Mouse (Mus musculus) gastrocnemius, postnatal 36 days (tissue): ENCODE data around the gene Myo18b. TPM values are rescaled to one million over a fixed set of nuclear protein-coding genes. Genes with fewer than 3 reads are reported as not detected.

Source experiments
- DNase-seq, 2 experiments: peaks; one replicate each; pipeline ENCODE4 v3.0.0; 2022
- intact Hi-C: fragments of 180-260 bp; cut with DNase I; formaldehyde crosslinking; loops from one replicate; pipeline ENCODE4 v1.15.1; 2025
- long read RNA-seq, 2 experiments: library from polyadenylated mRNA; stranded (forward); transcript quantifications; one replicate each; pipeline ENCODE4 v2.0.0; 2021
- total RNA-seq, 2 experiments: library from RNA; stranded (reverse); gene quantifications; 2 replicates each; pipeline ENCODE4 v1.2.3; 2021

The Myo18b gene
- 100 to 1,000 TPM; 378 to 416 TPM for total RNA-seq
- long read RNA-seq, experiment 1, full-length matches to known transcripts, result 3 of 92 reads
- long read RNA-seq, experiment 1, partial matches to known transcripts, result 63 of 92 reads
- long read RNA-seq, experiment 1, other reads (novel, unspliced or antisense), result 26 of 92 reads
- long read RNA-seq, experiment 2, full-length matches to known transcripts, result 6 of 106 reads
- long read RNA-seq, experiment 2, partial matches to known transcripts, result 96 of 106 reads
- long read RNA-seq, experiment 2, other reads (novel, unspliced or antisense), result 4 of 106 reads

DNA sequence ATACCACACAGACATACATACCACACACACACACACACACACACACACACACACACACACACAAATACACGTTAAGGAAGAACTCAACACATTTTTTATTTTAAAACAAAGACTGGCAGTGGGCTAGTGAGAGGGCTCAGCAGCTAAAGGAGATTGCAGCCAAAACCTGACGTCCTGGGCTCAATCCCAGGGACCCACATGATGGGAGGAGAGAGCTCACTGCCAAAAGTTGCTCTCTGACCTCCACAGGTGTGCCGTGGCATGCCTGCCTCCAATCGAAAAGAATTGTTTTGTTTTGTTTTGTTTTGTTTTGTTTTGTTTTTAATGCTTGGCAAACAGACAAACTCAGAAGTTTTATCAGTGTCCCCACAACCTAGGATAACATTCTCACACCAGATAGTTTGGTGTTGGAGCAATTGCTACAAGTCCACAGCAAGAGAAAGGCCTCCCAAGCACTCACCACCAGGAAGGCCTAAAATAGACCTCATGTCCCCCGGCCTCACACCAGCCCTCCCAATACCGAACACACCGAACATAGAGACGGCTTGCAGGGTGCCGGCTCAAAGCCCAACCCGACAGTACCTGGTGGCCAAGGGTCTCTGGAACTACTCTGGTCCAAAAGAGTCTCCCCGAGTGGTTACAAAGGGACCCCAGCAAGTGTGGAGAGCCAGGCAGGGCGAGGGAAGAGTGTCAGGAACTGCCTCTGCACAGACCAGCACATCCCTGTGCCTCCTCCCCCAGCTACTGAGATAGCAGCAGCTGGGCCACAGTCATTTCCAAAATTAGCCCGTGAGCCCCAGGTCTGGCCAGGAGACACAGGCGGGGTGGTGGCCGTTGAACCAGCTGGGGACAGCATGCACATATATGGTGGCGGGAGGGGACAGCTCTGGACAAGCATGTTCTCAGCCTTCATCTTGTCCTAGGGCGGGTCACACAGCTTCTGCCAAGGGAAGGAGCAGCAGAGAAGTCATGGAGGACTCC lies at the start of gene Myo18b:
TSS of gene Myo18b (minus strand) at position 689 of the 981 bp plus-strand sequence.
- DNase-seq, result peak; percentile 45 to 63
- intact Hi-C loops, result no loop called here

DNA sequence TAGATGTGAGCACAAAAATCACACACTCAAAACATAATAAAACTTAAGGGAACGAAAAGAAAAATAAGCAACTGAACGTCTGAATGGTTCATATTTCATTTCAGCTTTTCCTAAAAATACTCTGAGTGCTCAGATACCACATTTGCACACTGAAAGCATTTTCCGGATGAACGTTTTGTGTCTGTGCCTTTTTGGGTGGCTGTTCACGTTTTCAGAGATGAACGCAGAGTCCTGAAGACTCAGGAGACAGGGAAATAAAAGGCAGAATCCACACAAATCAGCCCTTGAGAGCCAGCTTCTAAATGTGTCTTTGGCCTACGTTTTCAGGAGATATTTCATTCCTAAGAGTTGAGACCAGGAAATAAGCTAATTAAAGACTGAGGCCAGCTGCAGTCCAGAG lies 49.8 kb upstream of the Myo18b start:
- intact Hi-C loops, result no loop called here
- no peak for DNase-seq

DNA sequence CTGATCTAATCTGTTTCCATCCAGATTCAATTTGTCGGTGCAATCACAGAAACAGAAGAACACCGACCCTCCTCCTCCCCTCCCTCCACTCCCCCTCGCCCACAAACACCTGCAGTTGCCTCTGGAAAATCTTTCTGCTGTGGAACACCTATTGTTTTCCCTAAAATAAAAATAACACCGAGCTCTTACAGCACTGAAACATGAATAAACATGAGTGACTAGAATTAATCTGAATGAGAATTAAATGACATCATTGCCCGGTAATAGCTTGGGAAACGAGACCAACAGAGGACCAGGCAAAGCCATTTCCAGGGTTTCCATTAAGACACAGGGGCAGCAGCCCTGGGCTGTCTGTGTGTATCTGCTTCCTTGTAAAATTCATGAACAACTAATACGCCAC lies 46.1 kb upstream of the Myo18b start:
- intact Hi-C loops, result no loop called here
- DNase-seq, result no peak

DNA sequence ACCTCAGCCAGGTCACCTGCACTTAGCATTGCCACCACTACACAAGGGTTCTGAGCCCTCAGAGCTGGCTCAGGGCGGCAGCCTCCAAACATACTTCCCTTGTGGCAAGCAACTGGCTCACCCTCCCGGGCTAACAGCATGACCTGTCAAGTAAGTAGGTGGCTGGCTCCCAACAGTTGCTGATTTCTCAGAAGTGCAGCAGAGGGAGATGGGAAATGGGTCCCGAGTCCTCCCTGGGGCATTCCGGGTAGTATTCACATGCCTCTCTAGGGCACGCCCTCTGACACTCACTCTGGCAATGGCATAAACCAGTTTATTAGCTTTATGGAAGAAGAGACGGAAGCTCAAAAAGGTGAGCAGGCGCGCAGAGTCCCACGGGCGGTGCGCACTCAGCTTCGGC lies 44.8 kb upstream of the Myo18b start:
- intact Hi-C loops, result no loop called here
- no peak for DNase-seq

- intact Hi-C loops, result no loop called here
- no peak for DNase-seq
Observed at GRCm38 (mm10) chr5:112936632-112937031, 40.5 kb upstream of the Myo18b start.

DNA sequence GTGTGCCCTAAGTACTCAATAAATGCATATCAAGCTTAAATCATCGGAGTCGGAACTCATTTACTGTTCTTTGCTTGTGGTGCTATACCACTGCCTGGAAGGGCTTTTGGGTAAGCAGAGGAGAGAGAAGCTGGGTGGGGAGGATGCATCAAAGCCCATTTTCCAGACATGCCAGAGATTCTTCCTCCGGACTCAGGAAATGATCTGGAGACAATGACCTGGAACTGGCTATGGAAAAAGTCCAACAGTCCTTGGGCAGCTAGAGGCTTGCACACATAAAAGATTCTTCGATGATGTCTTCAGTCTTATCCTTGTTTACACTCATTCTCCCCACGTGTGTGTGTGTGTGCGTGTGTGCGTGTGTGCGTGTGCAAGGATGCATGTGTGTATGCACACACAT lies 39.3 kb upstream of the Myo18b start:
- intact Hi-C loops, result no loop called here
- no peak for DNase-seq

GRCm38 (mm10) chr5:112932878-112933567 lies 36.9 kb upstream of the Myo18b start:
- intact Hi-C loops, result no loop called here
- no peak for DNase-seq

GRCm38 (mm10) chr5:112931901-112932300 lies 35.7 kb upstream of the Myo18b start:
- no peak for DNase-seq
- intact Hi-C loops, result no loop called here

GRCm38 (mm10) chr5:112928201-112928881 lies 32.2 kb upstream of the Myo18b start:
- no peak for DNase-seq
- intact Hi-C loops, result no loop called here

GRCm38 (mm10) chr5:112925422-112925821 lies 29.3 kb upstream of the Myo18b start:
- no peak for DNase-seq
- intact Hi-C loops, result no loop called here

GRCm38 (mm10) chr5:112924806-112925205 lies 28.6 kb upstream of the Myo18b start:
- intact Hi-C loops, result no loop called here
- no peak for DNase-seq

- intact Hi-C loops, result no loop called here
- no peak for DNase-seq
Observed at GRCm38 (mm10) chr5:112923841-112924240, 27.7 kb upstream of the Myo18b start.

GRCm38 (mm10) chr5:112921914-112922313 lies 25.8 kb upstream of the Myo18b start:
- DNase-seq, result no peak
- intact Hi-C loops, result no loop called here

DNA sequence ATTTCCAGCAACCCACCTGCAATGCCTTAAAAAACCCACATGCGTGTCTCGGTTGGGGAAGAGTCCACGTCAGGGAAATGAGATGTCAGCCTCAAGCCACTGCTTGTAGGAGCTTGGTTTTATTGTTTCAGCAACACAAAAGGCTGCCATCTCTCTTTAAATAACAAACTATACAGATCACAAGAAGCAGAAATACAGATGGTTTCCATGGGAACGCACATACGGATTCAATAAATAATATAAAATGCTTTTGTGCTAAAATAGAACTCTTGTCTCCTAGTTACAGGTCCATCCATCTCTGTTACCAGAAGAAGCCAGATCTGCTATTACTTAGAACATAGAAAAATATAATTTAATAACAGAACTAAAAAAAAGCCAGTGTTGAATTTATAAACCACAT lies 14.2 kb upstream of the Myo18b start:
- intact Hi-C loops, result no loop called here
- no peak for DNase-seq

DNA sequence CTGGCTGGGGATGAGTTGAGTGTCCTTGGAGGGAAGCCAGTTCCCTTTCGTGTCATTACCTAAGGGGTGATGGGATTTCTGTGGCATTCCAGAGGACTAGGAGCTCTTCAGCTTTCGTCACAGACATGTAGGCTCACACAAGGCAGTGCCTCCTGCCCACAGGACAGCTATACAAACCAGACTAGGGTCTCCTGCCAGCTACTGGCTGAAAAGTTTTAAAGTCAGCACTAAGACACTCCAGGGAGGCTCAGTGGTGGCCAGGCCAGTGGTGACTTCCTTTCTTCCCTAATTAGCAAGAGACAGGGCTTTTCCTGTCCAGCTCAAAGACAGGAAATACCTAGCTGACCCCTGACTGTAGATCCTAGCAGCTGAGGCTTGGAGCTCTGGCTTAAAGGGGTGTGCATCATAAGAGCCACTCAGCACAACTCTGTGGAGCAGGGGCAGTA lies 12.0 kb upstream of the Myo18b start:
- intact Hi-C loops, result no loop called here
- DNase-seq, result no peak

- no peak for DNase-seq
- intact Hi-C loops, result no loop called here
Observed at GRCm38 (mm10) chr5:112907504-112907903, 11.3 kb upstream of the Myo18b start.

GRCm38 (mm10) chr5:112893462-112894060 lies 2.6 kb downstream of the Myo18b start:
- intact Hi-C loops, result no loop called here
- DNase-seq, result no peak

- intact Hi-C loops, result no loop called here
Observed at GRCm38 (mm10) chr5:112892411-112892810, 3.8 kb downstream of the Myo18b start.

GRCm38 (mm10) chr5:112888651-112889050 lies 7.5 kb downstream of the Myo18b start:
- peak in 1 of 2 experiments; percentile 37 for DNase-seq
- intact Hi-C loops, result no loop called here

More at GRCm38 (mm10) chr5:112892411-112892810, 3.8 kb downstream of the Myo18b start:
- no peak for DNase-seq
